In genomic region chr1:121771444-121771843, GRCm38 (mm10) we compare ENCODE assay signal across 15 mouse cellular contexts.
DNase-seq lines count a peak whose midpoint lies in the region; ATAC-seq and TF ChIP-seq lines count a peak whose summit lies in the region.
"Had no signal": no experiment of that assay in that cellular context is flagged by ENCODE, and none has a peak within 500 bp of the region (broad histone marks: within the 10 kb centered on the region; RNA-seq: fewer than 3 reads in every experiment).

No protein-coding gene starts in this region.

- no peak overlapping the region for H3K9ac ChIP-seq in kidney, postnatal 0 days (ENCODE audit: low read depth, low read length)
- no peak overlapping the region for H3K9ac ChIP-seq in limb, embryonic 11.5 days (ENCODE audit: low read length)
- H3K9ac ChIP-seq: embryonic facial prominence, embryonic 15.5 days; forebrain, embryonic 13.5 days; liver, embryonic 12.5 days; lung, embryonic 15.5 days had no signal

- peak; percentile 9 for DNase-seq in embryo, embryonic 11 days
- DNase-seq in embryo, embryonic 10.5 days (ENCODE audit: low spot score): no peak
- DNase-seq in kidney, postnatal 0 days (ENCODE audit: low spot score): peak; percentile 32
- DNase-seq in kidney, postnatal 14 days: no peak
- peak; percentile 24 for DNase-seq in limb, embryonic 11.5 days (ENCODE audit: low spot score)
- DNase-seq in thymus, postnatal 4 days: peak; percentile 73
- no peak for DNase-seq in cerebellum, adult 9-10 months
- no peak for DNase-seq in right cerebral cortex, adult 2 months (ENCODE audit: low spot score in 2 of 2)
- DNase-seq: cerebellum, postnatal 25 days had no signal

- no peak overlapping the region for H3K27ac ChIP-seq in kidney, postnatal 0 days
- no peak overlapping the region for H3K27ac ChIP-seq in limb, embryonic 11.5 days (replicated peaks; ENCODE audit: low read depth, low read length)
- H3K27ac ChIP-seq: embryonic facial prominence, embryonic 15.5 days; forebrain, embryonic 13.5 days; liver, embryonic 12.5 days; lung, embryonic 15.5 days; stomach, postnatal 0 days had no signal

- TF ChIP-seq CTCF in kidney, postnatal 0 days (IDR thresholded peaks at IDR 0.05; ENCODE audit: low read depth): no peak

- H3K4me1 ChIP-seq in kidney, postnatal 0 days (replicated peaks; ENCODE audit: insufficient read depth, low read length): no peaks in the 10 kb centered on the region
- peaks cover 4% of the 10 kb centered on the region; the same call in 1 of the 2 replicates for H3K4me1 ChIP-seq in limb, embryonic 11.5 days (ENCODE audit: control insufficient read depth, insufficient read depth, low read length)
- H3K4me1 ChIP-seq: embryonic facial prominence, embryonic 15.5 days; forebrain, embryonic 13.5 days; liver, embryonic 12.5 days; lung, embryonic 15.5 days had no signal

- H3K4me2 ChIP-seq in kidney, postnatal 0 days (ENCODE audit: low read length): no peak overlapping the region
- H3K4me2 ChIP-seq in limb, embryonic 11.5 days (ENCODE audit: low read depth, severe bottlenecking): no peak overlapping the region
- H3K4me2 ChIP-seq: embryonic facial prominence, embryonic 15.5 days; forebrain, embryonic 13.5 days; liver, embryonic 12.5 days; lung, embryonic 15.5 days had no signal

- H3K9me3 ChIP-seq in kidney, postnatal 0 days (replicated peaks; ENCODE audit: low read length): no peaks in the 10 kb centered on the region
- no peaks in the 10 kb centered on the region for H3K9me3 ChIP-seq in limb, embryonic 11.5 days (ENCODE audit: control insufficient read depth, low read length)
- H3K9me3 ChIP-seq: embryonic facial prominence, embryonic 15.5 days; forebrain, embryonic 13.5 days had no signal

- no peak; the same call in 1 of the 2 replicates for ATAC-seq in kidney, postnatal 0 days (replicated peaks; ENCODE audit: low FRiP score, low read depth)
- ATAC-seq in limb, embryonic 11.5 days (ENCODE audit: insufficient number of reproducible peaks, low FRiP score, low TSS enrichment, low read depth): peak; percentile 50; the same call in 1 of the 2 replicates
- ATAC-seq: forebrain, embryonic 13.5 days; liver, embryonic 12.5 days had no signal

- no peaks in the 10 kb centered on the region for H3K36me3 ChIP-seq in kidney, postnatal 0 days (ENCODE audit: insufficient read depth, low read length)
- no peaks in the 10 kb centered on the region for H3K36me3 ChIP-seq in limb, embryonic 11.5 days (ENCODE audit: control insufficient read depth, insufficient read depth, low read length)
- H3K36me3 ChIP-seq: embryonic facial prominence, embryonic 15.5 days; liver, embryonic 12.5 days; lung, embryonic 15.5 days had no signal

- WGBS in kidney, postnatal 0 days: 46% methylated on average over 1 of the region's 1 CpGs
- 69% methylated on average over 1 of the region's 1 CpGs for WGBS in limb, embryonic 11.5 days

- no peak overlapping the region for H3K4me3 ChIP-seq in kidney, postnatal 0 days (replicated peaks; ENCODE audit: low read depth, low read length)
- H3K4me3 ChIP-seq in limb, embryonic 11.5 days (ENCODE audit: low read depth, low read length): no peak overlapping the region
- H3K4me3 ChIP-seq: embryonic facial prominence, embryonic 15.5 days; forebrain, embryonic 13.5 days; liver, embryonic 12.5 days; lung, embryonic 15.5 days had no signal

- no peaks in the 10 kb centered on the region for H3K27me3 ChIP-seq in kidney, postnatal 0 days (ENCODE audit: insufficient read depth, low read length)
- H3K27me3 ChIP-seq in limb, embryonic 11.5 days (ENCODE audit: control insufficient read depth, insufficient read depth, low read length): no peaks in the 10 kb centered on the region
- H3K27me3 ChIP-seq: CH12.LX; embryonic facial prominence, embryonic 15.5 days; forebrain, embryonic 13.5 days; liver, embryonic 12.5 days; lung, embryonic 15.5 days had no signal

Comparison
In these comparisons a context has a peak if more than half of its experiments do, and no peak if none do; other contexts are left out.
1. DNase-seq: peak in embryo, embryonic 11 days (single experiment), kidney, postnatal 0 days (single experiment), limb, embryonic 11.5 days (single experiment) and thymus, postnatal 4 days (single experiment); none in embryo, embryonic 10.5 days (single experiment), kidney, postnatal 14 days (single experiment), cerebellum, adult 9-10 months (single experiment) and right cerebral cortex, adult 2 months (0 of 2).